Mouse (Mus musculus) regulatory T cell (primary cell): ENCODE results near the gene Slco3a1.

Source experiments
- in situ Hi-C: fragments of 300-600 bp; cut with MboI, MseI; formaldehyde crosslinking; loops from one replicate; pipeline ENCODE4 v1.15.1; 2025; ENCODE audit warnings: high pct_unique_total_duplicates

Slco3a1 gene

DNA sequence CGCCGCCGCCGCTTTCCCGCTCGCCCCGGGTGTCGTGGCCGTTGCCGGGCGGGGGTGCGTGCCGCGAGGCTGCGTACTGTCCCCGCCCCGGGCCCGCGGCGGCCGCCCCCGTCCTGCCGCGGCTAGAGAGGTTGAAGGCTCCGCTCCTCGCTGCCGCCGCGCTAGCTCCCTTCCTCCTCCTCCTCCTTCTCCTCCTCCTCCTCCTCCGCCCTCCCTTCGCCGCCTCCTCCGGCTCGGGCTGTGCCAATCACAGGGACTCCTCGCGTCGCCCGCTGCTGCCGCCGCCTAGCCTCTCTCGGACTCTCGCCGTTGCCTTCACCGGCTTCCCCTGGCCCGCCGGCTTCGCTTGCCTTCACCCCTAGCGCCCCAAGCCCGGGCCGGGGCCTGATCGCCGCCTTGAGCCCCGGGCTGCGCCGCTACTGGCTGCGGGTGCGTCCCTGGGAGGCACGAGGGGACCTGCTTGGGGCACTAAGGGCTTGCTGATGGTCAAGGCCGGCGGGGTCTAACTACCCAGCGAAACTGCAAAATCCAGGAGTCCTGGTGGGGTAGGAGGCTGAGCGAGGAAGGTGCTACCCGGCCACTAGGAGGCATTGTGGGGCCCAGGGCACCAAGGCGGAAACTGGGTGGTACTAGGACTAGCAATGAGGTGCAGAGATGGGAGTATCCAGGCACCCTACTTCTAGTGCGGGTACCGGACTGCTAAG lies at the start of gene Slco3a1:
Slco3a1 (minus strand) TSS at position 173 of the 704 bp plus-strand sequence.
- in situ Hi-C loops = loop anchor here (5.0 to 25.0 kb wide), 3 partner anchors 38 to 558 kb away; no protein-coding TSS in a partner anchor

DNA sequence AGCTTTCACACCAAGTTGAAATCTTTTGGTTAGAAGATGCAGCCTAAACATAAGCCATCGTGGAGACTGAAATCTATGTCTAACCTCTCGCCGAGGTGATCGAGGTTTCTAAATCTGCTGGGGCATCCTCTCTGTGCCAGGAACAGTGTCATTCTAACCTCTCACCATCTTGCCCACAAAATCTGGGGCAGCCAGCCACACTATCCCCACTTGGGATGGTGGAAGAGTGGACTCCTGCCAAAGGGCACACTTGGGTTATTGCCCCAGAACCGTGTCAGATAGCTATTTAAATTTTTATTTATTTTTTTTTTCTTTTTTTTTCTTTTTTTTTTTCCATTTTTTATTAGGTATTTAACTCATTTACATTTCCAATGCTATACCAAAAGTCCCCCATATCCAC lies 46.4 kb upstream of the Slco3a1 start:
- in situ Hi-C loops = no loop called here

DNA sequence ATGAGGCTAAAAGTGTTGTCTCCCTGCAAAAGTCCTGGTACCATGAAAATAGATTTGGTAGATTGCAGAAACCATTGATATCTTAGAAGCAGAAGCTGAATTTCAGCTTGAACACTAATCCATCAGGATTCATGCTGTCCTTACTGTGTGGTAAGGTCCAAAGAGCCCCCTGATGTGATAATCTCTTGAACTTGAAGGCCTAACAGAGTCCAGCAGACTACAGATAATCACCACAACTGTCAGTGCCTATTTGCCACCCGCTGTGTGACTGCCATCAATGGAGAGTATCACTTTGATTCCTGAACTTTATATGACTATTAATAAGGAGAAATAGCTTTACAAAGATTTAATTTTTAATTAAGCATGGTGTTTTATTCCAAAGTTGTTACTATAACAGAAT lies 24.8 kb upstream of the Slco3a1 start:
- in situ Hi-C loops = no loop called here

DNA sequence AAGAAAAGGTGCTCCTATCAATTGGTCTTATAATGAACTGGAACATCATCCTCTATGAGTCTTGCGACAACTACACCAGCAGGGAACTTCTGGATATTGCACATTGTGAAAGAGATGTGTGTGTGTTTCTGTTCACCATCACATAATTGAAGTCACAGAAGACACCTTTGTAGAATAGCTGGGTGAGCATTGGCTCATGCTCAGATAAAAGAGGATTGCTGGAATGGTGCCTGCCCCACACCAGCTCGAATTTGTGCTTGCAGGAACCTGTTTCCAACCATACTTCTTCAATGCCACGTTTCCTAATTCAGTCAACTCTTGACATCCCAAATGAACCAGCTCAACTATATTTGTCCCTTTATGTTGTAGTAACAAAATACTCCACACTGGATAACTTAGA lies 21.1 kb upstream of the Slco3a1 start:
- in situ Hi-C loops = no loop called here

DNA sequence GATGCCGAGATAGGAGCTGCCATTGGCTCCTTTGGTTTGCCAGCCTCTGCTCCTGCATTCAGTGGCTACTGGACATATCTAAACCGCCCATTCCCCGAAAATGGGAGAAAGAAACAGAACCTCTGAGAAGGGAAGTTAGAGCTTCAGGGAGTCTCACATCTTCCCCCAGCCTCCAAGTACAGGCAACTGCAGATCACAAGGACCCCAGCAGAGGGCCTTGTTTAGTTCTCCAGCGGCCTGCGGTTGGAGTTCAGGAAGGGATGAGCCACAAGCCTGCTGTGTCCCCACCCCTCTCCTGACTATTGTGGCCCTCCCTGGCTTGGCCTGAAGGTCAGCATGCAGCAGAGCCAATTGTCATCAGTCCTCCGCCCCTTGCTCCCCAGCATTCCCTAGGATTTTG lies 836 bp upstream of the Slco3a1 start:
- in situ Hi-C loops = loop anchor here (5.0 to 25.0 kb wide), 3 partner anchors 37 to 557 kb away; no protein-coding TSS in a partner anchor

DNA sequence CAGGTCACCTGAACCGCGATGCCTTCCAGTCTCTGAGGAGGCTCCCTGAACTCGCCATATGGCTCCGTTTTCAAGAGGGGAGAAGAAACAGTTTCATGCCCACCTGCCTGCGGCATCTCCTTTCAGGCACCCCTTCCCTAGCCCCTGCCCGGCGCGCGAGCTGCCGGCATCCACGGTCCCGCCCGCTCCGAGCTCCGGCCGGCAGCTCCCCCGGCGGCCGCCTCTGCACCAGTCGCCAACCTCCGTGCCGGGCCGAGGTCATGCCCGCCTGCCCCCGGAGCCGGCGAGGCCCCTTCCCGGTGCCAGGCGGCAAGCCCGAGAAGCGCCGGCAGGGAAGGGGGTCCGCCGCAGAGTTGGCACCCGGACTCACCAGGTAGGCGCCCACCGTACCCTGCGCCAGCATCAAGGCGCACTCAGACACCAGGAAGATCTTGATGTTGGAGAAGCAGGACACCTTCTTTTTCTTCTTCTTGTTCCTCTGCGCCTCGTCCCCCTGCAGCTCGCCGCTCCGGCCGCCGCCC lies 479 bp downstream of the Slco3a1 start:
- in situ Hi-C loops = loop anchor here (25.0 kb wide), 1 partner anchor 558 kb away; no protein-coding TSS in a partner anchor

DNA sequence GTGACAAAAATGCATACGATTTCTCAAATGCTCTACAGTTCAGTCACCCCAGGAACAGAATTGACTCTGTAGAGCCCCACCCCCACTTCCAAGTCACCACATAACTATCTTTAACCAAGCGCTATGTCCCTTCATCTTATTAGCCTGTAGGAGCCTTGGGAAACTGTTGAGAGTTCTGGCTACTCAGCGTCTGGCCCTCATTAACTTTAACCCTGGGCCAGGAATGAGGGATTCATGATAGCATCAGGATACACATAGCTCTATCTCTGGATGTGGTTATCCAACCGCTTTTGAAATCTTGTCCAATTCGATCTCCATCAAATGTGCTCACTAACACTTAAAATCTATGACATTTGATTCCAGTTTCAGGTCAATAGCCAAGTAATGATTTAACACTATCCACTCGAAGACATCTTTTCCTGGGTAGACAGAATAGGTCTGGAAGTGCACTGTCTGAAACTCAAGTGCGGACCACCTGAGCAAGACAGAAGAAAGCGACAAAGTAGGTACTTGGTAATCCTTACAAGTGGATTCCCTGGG lies 1.4 kb downstream of the Slco3a1 start:
- in situ Hi-C loops = loop anchor here (25.0 kb wide), 1 partner anchor 559 kb away; no protein-coding TSS in a partner anchor

DNA sequence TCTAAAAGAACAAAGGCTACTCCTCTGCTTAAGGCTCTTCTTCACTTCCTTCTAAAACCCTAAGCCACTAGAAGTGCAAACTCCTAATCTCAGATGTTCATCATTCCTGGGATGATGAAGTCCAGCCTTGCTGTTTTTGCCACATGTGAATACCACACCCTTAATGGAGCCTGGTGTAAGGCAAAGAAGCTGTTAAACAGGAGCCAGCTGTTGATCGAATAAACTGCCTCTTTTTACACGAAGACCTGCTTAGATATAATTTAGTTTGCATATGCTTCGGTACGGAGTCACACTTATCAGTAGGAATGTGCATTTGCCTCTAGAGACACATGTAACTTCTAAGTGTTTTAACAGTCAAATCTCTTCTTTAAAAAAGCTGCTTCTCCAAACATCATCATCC lies 2.0 kb downstream of the Slco3a1 start:
- in situ Hi-C loops = loop anchor here (25.0 kb wide), 1 partner anchor 560 kb away; no protein-coding TSS in a partner anchor

DNA sequence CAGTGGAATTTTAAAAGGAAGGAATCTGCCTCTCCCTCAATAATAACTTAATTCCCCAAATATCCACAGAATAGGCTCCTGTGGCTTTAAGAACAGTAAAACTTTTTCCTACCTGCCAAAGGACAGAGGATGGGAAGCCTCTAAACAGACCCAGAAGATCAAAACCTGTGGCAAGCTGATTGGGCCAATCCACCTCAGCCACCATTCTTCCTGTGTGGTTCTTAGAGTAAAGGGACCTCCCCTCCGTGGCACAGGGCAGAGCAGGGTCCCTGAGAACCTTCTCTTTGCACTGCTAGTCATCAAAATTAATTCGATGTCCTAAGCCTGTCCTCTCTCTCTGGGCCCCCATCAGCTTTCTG lies 2.6 kb downstream of the Slco3a1 start:
- in situ Hi-C loops = loop anchor here (25.0 kb wide), 1 partner anchor 560 kb away; no protein-coding TSS in a partner anchor

DNA sequence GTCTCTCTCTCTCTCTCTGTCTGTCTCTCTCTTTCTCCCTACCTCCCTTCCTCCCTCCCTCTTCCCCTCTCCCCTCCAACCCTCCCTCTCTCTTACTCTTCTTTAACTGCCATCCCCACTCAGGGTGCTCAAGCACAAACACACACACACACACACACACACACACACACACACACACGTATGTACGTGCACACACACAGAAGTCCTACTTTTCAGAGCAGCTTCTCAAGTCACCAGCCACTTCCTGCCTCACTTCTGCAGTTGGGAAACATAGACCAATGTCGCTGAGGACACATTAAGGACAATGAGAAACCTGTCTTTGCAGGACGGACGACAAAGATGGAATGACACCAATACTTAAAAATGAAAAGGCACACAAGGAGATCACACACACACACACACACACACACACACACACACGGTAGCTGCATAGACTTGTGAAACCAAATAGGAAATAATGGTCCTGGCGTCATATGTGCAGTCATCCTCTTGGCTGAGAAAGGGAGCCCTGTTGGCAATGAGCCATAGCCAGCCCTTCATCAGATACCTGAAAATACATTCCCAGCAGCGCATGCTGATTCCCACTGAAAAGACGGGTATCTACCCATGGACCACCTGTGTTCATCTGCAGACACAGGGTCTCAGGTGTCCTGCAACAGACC lies 3.1 kb downstream of the Slco3a1 start:
- in situ Hi-C loops = loop anchor here (25.0 kb wide), 1 partner anchor 561 kb away; no protein-coding TSS in a partner anchor

DNA sequence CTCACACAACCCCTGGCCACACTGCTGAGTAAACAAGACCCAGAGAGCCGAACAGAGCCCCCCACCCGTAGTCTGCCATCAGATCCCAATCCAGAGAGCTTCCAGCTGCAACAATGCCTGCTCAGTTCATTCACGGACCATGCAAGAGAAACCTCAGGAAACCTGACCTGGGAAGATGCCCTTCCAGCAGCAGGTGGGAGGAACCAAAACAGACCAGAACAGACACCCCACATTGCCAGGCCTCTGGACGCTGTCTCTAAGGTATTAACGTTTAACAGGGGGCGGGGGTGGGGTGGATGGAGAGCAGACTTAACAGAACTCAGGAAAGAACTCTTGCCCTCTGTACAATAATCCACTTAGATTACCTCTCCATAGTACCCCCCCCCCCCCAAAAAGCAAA lies 4.9 kb downstream of the Slco3a1 start:
- in situ Hi-C loops = loop anchor here (25.0 kb wide), 1 partner anchor 563 kb away; no protein-coding TSS in a partner anchor

DNA sequence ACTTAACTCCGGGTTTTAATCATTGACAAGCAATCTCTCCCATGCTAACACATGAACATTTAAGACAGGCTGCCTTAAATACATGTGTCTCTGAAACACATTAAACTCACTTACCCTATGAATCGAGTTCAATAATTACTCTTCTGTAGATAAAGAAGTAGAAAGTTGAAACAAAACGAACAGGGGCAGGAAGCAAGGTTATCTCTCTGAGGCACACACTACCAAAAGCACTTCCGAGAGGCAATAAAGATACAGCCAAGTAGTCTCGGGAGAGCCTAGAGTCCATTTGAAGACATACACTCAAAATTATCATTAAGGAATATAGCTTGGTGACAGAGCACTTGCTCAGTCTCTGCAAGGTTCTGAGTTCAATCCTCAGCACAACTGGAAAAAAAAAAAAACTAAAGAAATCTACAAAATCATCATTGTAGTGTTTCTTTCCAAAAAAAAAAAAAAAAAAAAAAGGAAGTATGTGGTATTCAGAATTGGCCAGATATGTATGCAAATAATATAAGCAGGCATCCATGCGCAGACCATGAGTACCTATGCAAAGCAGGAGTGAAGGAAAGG lies 5.5 kb downstream of the Slco3a1 start:
- in situ Hi-C loops = no loop called here

DNA sequence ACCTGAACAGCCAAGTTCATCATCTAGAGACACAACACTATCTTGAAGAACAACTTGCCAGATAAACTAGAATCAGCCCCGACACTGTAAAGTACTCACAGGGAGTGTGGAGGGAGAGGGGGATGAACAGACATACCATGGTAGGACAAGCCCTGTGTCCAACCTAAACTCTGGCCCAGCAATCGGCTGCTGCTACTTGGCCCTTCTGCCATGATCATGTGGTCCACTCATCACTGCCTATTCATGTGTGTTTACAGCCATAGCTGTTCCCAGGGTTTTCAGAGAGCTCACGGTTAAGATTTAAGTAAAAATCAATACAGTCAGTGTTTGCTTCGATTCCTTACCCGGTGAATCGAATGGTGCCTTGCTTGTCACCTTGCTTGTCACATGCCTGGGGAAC lies 7.9 kb downstream of the Slco3a1 start:
- in situ Hi-C loops = no loop called here

DNA sequence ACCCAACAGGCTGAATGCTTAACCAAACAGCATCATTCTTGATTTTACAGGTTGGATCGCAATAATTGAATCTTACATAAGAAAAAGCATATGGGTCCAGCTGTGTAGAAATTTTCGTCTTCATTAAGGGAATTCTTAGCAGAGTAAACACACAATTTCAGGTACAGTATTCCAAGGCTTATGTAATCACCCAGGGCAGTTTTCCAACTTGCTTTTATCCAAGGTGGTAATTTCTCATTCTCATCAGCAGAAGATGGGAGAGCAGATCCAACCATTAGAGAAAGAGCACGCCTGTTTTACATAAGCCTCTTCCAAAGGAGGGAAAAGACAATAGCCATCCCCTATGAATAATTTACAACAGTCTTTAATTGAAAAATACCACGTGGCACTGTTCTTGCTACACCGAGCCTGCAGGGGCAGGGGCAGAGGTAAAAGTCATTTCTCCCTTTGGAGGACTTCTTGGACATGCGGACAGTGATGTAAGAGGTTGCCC lies 9.0 kb downstream of the Slco3a1 start:
- in situ Hi-C loops = no loop called here

DNA sequence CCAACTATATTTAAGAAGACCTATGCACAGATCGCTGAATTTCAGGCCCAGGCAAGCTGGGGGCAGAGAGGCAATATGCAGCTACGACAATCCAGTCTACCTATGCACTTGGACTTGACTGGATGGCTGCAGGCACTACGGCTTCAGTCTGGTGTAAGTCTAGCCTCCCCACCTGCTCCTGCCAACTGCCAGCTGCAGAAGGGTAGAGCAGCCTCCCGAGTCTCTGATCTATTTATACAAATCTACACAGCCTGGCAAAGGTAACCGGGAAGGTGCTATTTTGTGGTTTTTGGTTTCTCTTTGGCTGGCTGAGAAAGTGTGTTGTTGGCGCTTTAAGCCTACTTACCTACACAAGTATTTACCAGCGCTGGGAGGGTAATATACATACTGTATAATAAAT lies 10.3 kb downstream of the Slco3a1 start:
- in situ Hi-C loops = no loop called here

DNA sequence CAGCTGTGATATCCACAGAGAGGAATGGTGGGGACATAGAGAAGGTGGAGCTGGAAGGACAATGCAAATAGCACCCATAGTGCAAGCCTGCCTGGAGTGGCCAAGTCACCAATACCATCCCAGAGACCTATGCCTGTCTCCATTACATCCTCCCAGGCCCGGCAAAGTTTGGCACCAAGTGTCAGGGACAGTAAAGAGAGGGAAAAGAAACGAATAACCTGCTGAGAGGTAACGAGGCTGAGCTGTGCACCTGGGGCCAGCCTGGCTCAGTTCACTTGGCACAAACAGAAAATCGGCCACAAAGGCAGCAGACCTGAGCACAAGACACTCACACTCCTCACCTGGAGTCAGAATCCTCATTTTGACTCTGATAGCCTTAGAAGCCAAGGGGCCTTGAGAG lies 12.6 kb downstream of the Slco3a1 start:
- in situ Hi-C loops = no loop called here

DNA sequence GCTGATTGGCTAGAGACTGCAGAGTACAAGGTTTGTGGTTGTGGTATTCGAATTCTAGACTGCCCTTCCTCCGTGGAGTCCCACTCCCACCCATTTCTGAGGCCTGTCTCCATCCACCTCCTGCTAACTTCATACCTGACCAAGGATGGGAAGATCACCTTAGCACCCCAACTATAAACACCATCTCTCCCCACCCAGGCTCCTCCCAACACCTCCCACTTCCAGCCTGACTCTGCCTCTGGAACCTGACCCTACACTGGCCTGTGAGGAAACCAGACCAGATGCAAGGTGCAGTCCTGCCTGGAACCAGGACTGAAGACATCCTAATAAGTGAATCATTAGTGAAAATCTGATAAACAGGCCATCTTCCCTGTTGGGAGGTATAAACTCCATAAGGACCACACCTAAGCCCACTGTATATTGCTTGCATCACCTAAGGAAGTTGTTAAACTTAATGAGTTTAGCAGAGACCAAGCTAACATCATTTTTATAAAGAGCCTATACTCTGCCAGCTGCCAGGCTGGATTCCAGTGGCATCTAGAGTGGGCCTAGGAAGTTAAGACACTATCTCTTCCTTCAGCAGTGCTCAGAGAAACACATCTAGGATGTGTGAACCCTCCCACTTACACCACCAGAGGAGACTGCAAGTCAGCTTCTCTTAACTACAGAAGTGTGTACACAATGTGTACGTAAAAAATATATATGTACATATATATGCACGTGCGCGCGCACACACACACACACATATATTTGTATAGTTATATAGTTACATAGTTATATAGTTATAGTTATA lies 13.5 kb downstream of the Slco3a1 start:
- in situ Hi-C loops = no loop called here

DNA sequence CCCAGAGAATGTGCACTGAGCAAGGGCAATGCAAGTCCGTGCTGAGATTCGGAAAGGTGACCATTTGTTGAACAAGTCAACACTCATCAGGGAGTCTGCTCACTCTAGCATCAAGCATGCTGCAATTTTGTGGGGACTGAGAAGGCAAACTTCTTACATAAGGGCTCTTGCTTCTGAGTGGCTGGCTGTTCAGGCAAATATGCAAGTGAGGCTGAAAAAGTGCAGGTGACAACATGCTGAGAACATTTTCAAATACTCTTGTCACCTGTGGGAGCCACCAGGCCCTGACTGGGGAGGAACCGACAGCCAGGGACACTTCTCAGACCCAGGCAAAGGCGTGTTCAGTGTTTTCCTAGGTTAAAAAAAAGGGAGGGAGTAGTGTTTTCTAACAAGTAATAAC lies 18.4 kb downstream of the Slco3a1 start:
- in situ Hi-C loops = no loop called here

DNA sequence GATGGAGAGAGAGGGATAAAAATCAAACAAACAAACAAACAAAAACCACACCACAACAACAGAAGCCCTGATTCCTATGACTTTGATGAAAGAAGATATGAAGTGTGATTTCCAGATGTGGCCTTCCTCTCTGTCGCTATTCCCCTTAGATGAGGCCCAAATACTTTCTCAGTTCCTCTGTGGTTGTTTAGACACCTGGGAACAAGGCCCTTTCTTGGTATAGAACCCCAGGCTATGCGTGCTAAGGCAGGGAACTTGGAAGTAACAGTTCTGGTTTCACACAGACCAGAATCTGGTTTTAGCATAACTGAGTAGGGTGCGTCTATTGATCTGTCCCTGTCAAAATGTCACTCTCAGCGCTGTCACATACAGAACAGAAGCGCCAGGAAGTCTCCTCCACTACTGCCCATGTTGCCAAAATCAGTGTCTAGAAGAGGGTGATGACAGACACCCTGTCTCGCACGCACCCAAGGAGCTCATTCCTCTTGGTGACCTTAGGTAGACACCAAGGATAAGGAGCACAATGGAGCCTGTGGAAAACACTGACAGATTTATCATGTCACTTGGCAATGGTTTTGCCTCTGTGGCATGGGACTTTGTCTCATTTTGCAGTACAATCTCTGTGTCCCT lies 23.0 kb downstream of the Slco3a1 start:
- in situ Hi-C loops = loop anchor here (5.0 kb wide), 1 partner anchor 1046 kb away; no protein-coding TSS in a partner anchor

DNA sequence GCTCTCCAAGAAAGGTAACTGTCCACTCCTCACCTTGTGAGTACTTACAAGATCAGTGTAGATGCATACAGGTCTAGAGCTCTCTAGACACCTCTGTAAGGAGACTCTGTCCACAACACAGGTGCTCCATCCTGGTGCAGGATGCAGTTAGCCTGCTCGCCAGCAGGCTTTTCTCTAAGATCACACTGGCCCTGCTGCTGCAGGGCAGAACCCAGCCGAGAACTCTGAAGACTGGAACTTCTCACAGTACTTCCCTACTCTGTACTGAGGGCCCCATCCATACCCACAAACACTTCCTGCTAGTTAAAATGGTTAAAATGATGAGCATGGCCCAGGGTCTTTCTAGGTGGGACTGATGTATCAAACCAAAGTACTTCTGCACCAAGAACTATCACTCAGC lies 24.7 kb downstream of the Slco3a1 start:
- in situ Hi-C loops = loop anchor here (5.0 to 10.0 kb wide), 2 partner anchors 1047 to 1265 kb away; no protein-coding TSS in a partner anchor
